Mouse (Mus musculus): ENCODE measurements around the gene Bcat1.

The Bcat1 gene

DNA sequence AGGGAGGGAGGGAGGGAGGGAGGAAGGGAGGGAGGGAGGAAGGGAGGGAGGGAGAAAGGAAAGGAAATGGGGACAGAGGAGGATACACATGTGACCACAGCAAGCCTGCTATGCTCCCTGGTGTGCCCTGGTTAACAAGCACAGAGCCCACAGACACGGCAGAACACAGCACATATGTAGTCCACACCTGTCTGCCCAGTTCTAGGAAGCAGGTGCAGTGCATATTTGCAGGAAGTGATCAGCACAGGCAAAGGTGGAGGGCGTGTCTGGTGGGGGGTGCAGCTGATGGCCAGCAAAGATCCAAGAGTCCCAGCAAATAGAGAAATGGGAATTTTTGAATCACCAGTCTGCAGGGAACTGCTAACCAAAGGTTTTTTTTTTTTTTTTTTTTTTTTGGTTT lies 23.3 kb downstream of the Bcat1 start:
- no peak for DNase-seq

DNA sequence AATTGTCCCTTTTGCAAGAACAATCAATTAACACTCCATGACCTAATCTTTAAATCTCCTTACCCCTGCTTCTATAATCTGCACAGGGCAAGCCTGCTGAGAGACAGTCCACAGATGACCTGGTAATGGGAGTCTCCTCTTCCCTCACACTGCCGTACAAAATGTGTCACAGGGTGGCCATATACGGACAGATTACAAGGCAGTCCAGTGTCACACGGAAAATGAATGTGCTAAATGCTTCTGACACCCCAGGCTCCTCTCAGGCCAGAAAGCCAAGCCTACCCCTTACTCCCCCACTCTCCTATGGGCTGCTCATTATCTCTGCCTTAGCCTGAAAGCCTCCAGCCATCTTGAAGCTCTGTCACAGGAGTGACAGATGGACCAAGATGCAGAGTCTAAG lies 25.1 kb downstream of the Bcat1 start:
- DNase-seq, result no peak

DNA sequence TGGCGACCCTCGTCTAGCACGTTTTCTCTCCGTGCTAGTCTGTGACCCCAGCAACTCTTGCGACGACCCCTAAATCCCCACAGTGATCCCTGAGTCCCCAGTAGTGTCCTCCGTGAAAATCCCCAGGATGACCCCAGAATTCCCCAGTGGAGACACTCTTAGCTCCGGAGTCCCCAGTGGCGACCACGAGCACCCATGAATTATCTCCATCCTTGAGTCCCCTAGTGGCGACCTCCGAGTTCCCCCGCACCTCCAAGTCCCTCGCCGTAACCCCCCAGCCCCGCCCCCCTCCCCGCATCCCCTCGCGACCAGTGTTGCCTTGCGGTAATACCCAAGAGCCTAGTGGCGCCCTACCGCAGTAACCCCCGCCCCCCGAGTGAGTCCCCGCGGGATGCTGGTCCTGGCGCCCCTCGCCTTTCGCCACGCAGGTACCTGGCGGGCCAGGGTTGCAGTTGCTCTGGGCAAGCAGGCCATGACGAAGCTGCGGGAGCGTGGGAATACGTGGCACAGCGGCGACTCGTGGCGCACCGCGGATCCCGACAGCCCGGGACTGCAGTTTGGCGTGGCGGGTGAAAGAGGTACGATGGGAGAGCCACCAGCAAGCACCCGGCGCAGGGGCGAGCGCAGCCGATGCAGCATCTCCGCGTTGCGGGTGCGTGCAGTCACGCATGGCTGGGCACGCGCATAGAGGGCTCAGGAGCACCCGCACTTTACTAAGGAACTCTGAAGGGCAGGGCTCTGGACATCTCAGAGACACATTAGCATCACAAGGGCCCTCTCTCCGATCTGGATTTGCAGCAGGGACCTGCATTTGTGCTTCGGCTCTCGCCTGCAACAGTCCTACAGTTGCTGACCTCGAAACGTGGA lies 27.6 kb downstream of the Bcat1 start:
- no peak for DNase-seq

DNA sequence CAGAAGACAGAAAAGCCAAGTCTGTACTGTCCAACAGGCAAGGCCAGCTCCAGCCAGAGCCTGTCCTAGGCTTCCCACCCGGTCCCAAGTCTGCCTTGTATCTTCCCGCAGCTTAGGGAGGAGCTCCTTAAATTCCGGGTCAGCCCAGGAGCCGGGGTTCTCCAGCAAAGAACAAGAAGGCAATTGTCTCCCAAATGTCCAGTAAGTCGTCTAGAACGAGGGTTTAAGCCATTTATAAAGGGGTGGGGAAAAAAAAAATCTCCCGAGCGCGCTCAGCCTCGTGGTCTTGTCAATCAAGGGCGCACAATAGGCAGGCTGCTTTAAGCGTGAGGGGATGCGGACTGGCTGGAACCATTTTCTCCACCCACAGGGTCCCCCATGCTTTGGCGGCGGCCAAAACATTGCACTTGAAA lies 28.5 kb downstream of the Bcat1 start:
- no peak for DNase-seq

DNA sequence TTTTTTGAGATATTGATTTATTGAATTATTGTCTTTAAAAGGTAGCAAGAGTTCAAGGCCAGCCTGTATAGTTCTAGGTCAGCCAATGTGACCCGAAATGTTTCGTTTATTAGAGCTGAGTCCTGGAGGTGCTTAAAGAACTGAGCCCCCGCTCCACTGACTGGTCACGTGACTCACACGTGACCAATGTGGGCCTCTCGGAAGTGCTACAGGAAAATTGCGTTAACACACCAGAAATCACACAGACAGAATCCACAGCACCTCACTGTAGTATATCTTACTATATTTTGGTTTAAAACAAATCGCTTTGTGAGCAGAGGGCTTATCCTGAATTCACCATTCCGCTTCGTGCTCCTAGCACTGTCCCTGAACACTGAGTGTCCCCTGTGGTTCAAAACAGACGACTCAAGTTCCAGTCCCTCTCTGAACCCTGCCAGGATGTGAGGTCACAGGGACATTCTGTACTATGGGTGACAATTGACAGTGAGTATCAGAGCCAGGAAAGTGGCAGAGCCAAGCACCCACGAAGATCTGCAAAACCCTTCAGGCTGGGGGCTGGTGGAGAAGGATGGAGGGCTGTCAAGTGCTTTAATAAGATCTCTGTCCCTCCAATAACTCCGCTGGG lies 29.6 kb downstream of the Bcat1 start:
- no peak for DNase-seq

DNA sequence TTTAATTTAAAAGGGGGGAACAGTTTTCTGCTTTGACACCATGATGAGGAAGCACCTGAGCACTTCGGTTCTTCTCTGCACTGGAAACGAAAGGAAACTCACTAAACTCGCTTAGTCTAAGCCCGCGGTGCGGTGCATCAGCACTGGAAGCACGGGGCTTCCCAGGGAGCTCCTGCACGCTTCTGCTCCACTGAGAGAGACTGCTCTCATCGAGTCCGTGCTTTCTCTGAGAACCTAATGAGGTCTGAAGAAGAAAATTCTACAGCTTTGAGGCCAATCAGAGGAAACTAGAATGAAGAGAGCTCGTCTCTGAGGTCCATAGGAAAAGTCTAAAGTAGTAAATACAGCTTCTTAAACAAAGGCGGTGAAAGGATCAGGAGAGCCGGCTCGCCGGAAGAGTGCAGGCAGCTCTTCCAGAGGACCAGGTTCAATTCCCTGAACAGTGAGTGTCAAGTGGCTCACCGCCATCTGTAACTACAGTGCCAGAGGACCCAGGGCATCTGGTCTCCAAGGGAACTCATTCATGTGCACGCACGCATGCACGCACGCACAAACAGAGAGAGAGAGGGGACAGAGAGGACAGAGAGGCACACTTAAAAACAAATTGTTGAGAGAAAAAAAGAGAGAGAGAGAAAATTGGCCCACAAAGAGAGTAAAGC lies 30.9 kb downstream of the Bcat1 start:
- DNase-seq, result no peak

DNA sequence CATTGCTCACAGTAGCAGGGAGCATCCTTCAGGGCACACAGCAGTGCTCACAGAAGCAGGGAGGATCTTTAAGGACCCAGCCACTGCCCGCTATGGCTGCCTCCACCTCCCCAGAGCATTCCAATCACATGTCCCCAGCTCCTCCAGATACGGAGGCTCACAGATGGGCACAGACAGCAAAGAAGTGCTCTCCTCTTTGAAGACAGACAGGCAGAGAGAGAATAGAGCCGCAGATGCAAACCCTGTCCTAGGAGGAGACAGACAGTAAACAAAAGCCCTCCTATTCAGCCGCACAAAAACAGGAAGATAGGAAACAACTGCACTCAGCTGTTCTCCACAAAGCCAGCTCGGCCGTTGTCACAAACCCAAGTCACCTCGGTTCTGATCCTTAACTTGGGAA lies 35.3 kb downstream of the Bcat1 start:
- DNase-seq, result no peak

DNA sequence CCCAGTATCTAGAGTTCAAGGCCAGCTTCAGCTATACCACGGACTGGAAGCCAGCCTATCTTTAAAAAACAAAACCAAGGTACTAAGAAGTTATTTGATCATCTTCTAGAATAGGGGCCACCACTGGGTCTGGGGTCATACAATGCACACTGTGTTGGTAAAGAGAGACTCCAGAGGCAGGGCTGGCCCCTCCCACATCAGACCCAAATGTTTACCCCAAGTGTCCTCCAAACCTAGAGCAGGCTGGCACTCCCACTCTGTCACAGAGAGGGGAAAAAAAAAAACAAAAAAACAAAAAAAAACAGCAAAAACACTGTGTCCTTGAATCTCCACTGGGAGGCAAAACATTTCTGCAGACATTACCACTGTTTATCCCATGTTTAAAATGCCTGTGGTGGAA lies 38.4 kb downstream of the Bcat1 start:
- no peak for DNase-seq

DNA sequence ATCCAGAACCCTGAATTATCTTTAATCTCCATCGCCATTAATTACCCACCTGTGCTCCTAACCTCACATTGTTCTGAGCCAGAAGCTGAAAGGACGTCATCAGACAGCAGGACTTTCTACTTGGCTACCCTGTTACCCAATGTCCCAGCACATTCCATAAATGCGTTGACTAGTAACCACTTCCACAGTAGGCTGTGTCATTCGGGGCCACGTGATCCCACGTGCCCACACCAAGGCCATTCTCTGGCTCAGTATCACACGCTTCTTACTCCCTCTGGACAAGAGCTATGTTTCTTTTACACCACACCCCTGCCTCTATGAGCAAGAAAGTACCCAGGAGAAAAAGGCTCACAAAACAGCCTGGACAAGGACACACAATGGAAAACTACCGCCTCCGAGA lies 40.6 kb downstream of the Bcat1 start:
- DNase-seq, result no peak

DNA sequence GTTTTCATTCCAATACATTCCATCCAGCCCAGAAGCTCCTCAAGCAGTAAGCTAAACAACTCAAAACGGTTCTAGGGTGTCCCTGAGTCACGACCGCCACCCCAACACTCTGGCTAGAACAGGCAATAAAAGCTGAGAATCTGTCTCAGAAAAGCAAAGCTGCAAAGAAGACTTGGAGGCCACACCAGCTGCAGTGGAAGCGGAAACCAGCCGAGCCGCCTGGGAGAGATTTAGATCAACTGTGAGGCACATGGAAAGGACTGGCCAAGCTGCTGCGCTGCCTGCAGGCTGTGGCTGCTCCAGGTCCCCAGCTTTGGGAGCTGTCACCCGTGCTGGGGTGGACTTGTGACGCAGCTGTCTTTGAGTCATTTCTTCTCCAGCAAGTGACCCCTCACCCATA lies 45.4 kb downstream of the Bcat1 start:
- no peak for DNase-seq

DNA sequence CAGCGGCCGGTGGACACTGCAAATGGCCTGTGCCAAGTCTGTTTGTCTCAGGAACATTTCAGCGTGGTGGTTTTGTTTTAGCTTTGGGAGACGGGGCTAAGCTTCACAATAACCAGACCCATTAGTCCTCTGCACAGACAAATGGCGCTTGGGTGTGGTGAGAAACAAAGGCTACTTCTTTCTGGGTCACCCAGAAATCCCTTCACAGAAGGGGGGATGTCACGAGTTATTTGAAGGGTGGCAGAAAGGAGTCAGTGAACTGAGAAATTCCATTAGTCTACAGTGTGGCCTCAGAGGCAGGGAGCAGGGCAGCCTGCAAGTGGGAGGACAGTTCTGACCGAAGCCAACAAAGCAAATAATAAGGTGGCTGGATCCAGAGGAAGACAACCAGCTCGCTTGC lies 52.0 kb downstream of the Bcat1 start:
- no peak for DNase-seq

DNA sequence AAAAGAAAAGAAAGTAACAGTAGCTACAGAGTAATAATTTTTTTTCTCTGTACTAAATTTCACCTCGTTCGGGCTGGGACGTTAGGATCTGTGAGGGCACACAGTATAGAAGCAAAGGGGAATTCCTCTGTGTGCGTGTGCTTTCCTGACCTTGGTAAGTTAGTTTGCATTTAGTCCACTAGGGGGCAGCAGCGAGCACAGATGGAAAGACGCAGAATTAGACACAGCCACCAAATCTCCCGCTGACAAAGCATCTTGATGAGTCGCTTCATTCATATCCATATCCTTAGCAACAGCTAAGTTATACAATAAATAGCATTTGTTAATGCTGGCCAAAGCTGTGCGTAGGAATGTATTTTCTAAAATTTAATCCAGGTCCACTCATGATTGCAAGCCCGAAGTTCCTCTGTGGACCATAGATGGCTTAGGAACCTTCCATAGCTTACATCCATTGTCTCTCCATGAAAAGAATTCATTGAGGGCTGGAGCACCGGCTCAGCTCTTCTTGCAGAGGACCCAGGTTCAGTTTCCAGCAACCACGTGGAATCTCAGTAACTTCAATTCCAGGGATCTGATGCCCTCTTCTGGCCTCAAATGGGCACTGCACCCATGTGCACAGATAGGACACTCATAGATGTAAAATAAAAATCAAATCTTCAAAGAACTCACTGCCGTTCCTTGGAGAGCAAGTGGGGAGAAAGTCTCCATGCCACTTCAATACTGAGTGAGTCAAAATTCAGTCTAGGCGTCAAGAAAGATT lies 52.8 kb downstream of the Bcat1 start:
- DNase-seq, result peak; percentile 22

DNA sequence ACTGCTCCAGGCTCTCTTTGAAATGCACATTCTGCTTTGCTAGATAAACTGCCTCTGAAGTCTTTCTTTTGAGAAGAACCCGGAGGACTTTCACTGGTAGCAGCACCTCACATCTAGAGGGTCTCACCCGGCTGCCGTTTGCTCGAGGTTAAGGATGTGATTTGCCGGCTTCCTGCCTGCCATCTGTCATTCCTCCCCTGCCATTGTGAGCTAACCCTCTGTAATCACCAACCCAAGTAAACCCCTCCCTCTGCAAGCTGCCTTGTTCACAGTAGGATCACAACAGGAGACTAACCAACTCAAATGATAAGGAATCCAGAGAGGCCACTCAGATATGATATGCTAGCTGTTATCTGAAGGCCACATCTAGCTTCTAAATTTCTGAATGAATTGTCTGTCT lies 53.6 kb downstream of the Bcat1 start:
- DNase-seq, result no peak

DNA sequence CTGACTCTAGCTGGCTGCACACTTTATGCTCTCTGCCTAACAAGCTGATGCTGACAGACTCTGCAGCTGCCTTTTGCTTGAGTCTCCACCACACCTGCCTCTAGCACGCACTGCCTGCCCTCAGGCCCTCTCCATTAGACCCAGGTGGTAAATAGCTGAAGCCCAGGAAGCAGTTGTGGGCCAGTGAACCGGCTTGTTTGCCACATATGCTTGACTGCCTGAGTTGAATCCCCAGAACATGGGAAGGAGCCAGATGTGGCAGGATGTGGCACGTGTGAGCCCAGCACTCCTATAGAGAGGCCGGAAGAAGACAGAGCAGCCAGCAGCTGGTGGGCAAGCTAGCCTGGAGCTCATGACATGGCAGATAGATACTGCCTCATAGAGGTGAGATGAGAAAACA lies 55.4 kb downstream of the Bcat1 start:
- DNase-seq, result no peak

DNA sequence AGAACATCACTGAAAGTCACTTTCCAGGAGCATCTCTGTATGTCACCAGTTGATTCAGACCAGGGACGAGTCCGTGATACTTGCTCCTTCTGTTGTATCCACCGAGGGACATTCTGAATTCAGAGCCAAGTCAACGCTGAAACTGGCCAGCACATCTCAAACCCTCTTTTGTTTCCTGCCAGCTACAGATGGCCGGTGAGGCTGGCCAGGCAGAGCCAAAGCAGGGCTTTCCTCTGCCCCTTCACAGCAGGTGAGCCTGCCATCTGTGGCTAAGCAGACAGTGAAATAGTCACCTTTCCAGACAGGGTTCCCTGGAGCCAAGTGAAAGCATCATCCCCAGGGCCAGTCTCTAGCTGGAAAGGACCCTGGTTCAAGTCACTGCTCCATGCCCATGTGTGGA lies 57.7 kb downstream of the Bcat1 start:
- DNase-seq, result no peak

DNA sequence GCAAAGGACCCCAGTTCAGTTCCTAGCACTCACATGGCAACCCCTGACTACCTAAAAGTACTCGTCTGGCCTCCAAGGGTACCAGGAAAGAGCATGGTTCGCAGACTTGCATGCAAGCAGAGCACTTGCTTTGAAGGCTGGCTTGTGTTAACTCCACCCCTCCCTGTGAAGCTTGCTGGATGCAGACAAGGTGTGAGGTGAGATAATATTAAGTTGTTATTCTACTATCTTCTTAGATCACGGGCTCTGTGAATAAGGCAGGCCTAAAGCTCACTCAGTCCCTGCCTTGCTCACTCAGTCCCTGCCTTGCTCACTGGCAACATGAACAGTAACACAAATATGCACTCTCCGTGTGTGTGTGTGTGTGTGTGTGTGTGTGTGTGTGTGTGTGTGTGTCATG lies 58.5 kb downstream of the Bcat1 start:
- DNase-seq, result no peak

DNA sequence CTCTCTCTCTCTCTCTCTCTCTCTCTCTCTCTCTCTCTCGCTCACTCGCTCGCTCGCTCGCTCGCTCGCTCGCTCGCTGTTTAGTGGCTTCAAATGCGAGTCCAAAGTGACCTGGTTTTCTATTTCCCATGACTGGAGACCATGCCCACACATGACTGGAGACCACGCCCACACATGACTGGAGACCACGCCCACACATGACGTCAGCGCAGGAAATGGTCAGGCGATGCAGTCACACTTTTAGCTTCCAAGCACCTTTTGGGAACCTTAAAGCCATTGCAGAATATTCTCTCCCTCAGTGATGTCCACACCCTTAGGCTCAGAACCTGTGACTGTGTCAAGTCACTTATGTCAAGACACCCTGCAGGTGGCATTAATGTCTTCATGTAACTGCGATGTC lies 59.3 kb downstream of the Bcat1 start:
- no peak for DNase-seq

DNA sequence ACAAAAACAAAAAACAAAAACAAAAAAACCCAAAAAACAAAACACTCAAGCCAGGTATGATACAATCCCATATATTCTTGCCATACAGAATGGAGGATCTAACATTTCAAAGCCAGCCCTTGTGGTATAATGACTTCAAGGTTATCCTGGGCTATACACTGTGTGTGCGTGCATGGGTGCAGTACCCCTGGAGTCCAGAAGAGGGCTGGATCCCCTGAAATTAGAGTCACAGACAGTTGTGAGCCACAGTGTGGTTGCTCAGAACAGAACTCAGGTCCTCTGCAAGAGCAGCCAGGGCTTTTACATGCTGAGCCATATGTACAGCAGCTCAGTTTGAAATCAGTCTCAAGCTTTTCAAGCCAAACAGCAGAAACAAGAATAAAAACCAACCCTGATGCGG lies 61.0 kb downstream of the Bcat1 start:
- DNase-seq, result no peak

DNA sequence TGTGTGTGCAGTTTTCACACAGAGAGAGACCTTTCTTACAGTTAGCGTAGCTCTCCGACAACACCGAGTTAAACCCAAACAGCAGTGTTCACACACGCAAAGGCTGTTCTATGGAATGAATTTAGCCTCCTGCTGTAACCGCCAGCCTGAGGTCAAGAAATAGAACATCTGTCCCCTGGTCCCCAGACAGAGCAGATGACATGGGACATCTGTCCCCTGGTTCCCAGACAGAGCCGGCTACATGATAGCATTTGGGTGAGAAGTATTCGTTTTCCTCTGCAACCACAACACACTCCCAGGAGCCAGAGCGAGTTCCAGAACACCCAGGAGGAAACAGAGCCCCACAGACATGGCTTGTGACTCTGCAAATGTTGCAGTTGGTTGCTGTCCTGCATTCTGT lies 63.3 kb downstream of the Bcat1 start:
- peak; percentile 58 for DNase-seq

DNA sequence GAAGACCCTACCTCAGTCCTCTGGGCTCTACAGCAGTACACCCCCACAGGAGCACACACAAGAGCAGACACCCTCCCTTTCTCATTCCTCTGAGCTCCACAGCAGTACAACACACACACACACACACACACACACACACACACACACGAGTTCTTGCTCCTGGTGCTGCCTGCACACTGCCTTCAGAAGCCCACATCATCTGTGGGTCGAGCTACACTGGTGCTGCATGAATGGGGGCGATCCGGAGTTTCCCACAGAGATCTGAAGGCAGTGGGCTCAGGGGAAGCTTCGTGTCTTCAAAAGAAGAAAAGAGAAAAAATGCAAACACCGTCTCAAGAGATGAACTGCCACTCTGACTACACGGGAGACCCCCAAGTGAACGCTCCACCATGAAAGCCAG lies 64.8 kb downstream of the Bcat1 start:
- no peak for DNase-seq

DNA sequence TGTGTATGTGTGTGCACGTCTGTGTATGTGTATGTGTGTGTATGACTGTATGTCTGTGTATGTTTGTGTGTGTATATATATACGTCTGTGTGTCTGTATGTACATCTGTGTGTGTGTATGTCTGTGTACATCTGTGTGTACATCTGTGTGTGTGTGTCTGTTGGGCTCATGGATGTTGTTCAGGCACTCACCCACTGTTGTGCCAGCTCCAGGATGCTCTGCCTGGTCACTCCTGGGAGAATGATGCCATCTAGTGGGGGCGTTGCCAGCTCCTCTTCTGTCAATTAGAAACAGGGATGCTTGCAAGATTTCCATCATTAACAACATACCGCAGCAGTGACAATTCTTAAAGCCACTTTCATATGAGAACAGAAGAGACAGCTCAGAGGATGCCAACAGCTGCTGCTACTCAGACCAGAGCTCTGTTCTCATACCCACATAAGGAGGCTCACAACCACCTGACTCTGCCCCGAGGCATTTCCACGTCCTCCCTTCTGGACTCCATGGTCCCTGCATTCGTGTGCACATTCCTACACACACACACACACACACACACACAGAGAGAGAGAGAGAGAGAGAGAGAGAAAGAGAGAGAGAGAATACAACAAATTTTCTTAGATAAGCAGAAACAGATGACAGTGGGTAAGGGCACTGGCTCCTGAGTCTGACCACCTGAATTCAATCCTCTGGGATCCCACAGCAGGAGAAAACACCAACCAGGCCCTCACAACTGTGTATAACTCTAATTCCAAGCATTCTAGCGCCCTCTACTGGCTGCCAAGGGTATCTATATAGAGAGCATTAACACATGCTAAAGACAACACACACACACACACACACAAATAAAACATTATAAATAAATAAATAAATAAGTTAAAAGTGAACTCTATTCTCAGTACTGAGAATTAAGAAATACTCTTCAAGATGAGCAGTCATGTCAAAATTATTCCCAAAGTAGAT lies 65.8 kb downstream of the Bcat1 start:
- peak; percentile 29 for DNase-seq

DNA sequence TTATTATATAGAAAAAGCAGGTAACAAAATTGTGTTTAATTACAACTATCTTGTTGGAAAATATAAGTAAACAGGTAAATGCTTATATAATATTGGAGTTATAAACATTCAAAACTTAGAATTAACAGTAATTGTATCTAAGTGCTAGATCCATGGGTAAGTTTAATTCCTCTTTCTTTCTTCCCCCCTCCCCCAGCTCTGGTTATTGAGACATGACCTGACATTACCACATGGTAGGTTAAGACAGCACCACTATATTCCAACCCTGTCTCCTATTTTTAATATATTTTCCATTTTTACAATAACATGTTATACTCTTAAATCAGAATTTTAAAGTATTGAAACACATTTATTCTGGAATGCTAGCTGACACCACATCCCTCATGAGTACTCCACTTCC lies 72.5 kb downstream of the Bcat1 start:
- DNase-seq, result no peak
